Mouse (Mus musculus): ENCODE measurements at regions not wholly inside any gene's neighbourhood (a gene's known extent, or its start where the extent isn't known, plus 50 kb on each side); places are given as distances from the start of the nearest gene placed in this dataset.

DNA sequence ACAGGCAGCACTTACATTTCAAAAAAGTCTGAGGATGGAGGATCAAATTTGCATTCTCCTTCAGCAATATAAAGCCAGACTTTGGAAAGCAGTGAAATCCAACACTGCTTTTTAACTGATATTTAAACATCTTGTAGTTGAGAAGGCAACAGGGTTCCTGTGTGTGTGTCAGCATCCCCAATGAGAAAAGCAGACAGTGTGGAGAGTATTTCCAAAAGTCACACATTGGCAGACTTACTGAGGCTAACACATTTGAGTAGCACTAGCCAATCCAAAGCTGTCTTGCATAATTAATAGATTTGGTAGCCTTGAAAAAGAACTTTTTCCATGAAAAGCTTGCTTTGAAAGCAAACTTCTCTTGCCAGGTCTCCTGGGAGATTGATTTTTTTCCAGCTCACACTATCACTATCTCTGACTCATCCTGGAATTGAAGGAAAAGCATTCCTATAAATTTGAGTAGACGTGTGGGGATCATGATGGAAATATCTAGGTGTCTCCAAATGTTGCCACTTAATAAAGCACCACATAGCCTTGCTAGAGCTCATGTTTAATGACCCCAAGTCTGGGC lies 168.0 kb downstream of the Ibtk start:
- WGBS, result 81% methylated on average over 1 of the region's 1 CpGs
- Histone ChIP-seq H3K9ac (no peak overlapping the region), H3K4me1 (no peaks in the 10 kb centered on the region), H3K4me2 (no peak overlapping the region), H3K27ac (no peak overlapping the region), H3K9me3 (no peaks in the 10 kb centered on the region), H3K36me3 (no peaks in the 10 kb centered on the region), H3K4me3 (replicated peaks) (no peak overlapping the region), H3K27me3 (replicated peaks) (no peaks in the 10 kb centered on the region)
- no peak for ATAC-seq (ENCODE audit: insufficient read depth, low FRiP score, low read depth)

GRCm38 (mm10) chr9:85577812-85578211 lies 171.3 kb downstream of the Ibtk start:
- H3K27me3 ChIP-seq (replicated peaks), result no peaks in the 10 kb centered on the region
- no peak for ATAC-seq (ENCODE audit: insufficient read depth, low FRiP score, low read depth)
- H3K4me1 ChIP-seq, result no peaks in the 10 kb centered on the region
- no peak overlapping the region for H3K4me3 ChIP-seq (replicated peaks)
- H3K4me2 ChIP-seq, result no peak overlapping the region
- H3K9me3 ChIP-seq, result no peaks in the 10 kb centered on the region
- H3K9ac ChIP-seq, result no peak overlapping the region
- WGBS, result 80% methylated on average over 7 of the region's 7 CpGs
- H3K27ac ChIP-seq, result no peak overlapping the region
- H3K36me3 ChIP-seq, result no peaks in the 10 kb centered on the region

GRCm38 (mm10) chr9:85577338-85577737 lies 171.8 kb downstream of the Ibtk start:
- H3K36me3 ChIP-seq, result no peaks in the 10 kb centered on the region
- no peak overlapping the region for H3K4me2 ChIP-seq
- no peaks in the 10 kb centered on the region for H3K27me3 ChIP-seq (replicated peaks)
- H3K27ac ChIP-seq, result no peak overlapping the region
- no peak overlapping the region for H3K9ac ChIP-seq
- no peaks in the 10 kb centered on the region for H3K4me1 ChIP-seq
- H3K4me3 ChIP-seq (replicated peaks), result no peak overlapping the region
- WGBS, result 78% methylated on average over 1 of the region's 1 CpGs
- no peaks in the 10 kb centered on the region for H3K9me3 ChIP-seq
- ATAC-seq (ENCODE audit: insufficient read depth, low FRiP score, low read depth), result no peak

DNA sequence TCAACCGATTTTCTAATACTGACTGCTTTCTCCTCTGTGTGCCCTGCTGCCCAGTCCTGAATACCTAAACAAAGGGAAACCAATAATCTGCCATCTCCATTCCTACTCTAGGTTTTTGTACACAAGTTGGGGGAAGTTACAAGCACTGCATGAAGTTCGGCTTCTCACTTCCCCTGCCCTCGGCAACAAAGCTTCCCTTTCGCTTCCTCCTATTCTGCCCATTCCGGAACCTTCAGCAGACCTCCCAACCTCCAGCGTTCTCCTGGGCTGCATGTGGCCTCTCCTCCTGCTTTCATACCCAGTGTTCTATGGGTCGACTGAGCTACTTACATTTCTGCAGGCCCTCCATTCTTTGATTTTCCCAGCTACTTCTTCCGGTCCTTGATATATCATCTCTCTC lies 180.3 kb downstream of the Ibtk start:
- no peak for ATAC-seq (ENCODE audit: insufficient read depth, low FRiP score, low read depth)
- no peaks in the 10 kb centered on the region for H3K27me3 ChIP-seq (replicated peaks)
- no peak overlapping the region for H3K27ac ChIP-seq
- H3K4me1 ChIP-seq, result no peaks in the 10 kb centered on the region
- WGBS, result 78% methylated on average over 8 of the region's 8 CpGs
- no peaks in the 10 kb centered on the region for H3K9me3 ChIP-seq
- no peak overlapping the region for H3K4me2 ChIP-seq
- no peak overlapping the region for H3K9ac ChIP-seq
- H3K36me3 ChIP-seq, result no peaks in the 10 kb centered on the region
- no peak overlapping the region for H3K4me3 ChIP-seq (replicated peaks)

DNA sequence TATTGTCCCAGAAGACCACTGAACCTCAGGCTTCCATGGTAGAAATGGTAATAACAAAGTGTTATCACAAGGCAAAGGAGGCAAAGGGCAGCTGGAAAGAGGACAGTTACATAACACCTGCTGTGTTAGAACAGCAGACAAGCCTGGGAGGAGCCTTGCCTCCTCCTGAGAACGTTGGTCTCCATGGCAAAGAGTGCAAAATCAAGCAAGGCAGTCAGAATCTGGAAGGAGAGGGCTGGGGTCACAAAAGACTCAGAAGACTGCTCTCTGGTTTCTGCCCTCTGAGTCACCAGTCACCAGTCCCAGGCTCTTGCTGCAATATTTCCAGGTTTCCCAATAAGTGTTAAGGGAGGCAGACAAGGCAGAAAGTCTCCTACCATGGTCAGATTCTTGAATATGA lies 197.3 kb downstream of the Ibtk start:
- H3K4me1 ChIP-seq, result no peaks in the 10 kb centered on the region
- H3K27ac ChIP-seq, result no peak overlapping the region
- ATAC-seq (ENCODE audit: insufficient read depth, low FRiP score, low read depth), result no peak
- no peak overlapping the region for H3K4me3 ChIP-seq (replicated peaks)
- no peak overlapping the region for H3K9ac ChIP-seq
- no peak overlapping the region for H3K4me2 ChIP-seq
- no peaks in the 10 kb centered on the region for H3K36me3 ChIP-seq
- 27% methylated on average over 1 of the region's 1 CpGs for WGBS
- H3K27me3 ChIP-seq (replicated peaks), result no peaks in the 10 kb centered on the region
- H3K9me3 ChIP-seq, result no peaks in the 10 kb centered on the region

DNA sequence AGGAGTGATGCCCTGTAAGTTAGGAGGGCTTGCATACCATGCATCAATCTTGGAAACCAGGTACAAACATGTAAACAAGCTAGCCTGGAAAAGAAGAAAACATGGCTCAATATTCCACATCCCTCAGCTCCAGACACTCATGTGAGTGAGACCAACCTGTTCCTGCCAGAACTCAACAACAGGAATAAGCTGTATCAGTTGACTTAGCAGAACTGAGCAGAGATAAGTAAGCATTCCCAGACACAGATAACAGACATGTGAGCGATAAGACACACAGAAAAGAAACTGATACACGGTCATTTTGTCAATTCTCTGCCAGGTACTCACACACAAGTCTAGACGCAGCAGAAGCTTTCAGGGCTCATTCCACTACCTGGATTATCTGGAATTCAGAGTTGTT lies 198.7 kb downstream of the Ibtk start:
- no peak overlapping the region for H3K9ac ChIP-seq
- H3K27ac ChIP-seq, result no peak overlapping the region
- H3K4me2 ChIP-seq, result no peak overlapping the region
- H3K36me3 ChIP-seq, result no peaks in the 10 kb centered on the region
- ATAC-seq (ENCODE audit: insufficient read depth, low FRiP score, low read depth), result no peak
- WGBS, result 55% methylated on average over 3 of the region's 3 CpGs
- no peaks in the 10 kb centered on the region for H3K27me3 ChIP-seq (replicated peaks)
- H3K4me3 ChIP-seq (replicated peaks), result no peak overlapping the region
- no peaks in the 10 kb centered on the region for H3K9me3 ChIP-seq
- no peaks in the 10 kb centered on the region for H3K4me1 ChIP-seq

- no peaks in the 10 kb centered on the region for H3K4me1 ChIP-seq
- ATAC-seq (ENCODE audit: insufficient read depth, low FRiP score, low read depth), result no peak
- no peaks in the 10 kb centered on the region for H3K27me3 ChIP-seq (replicated peaks)
- no peak overlapping the region for H3K9ac ChIP-seq
- no peak overlapping the region for H3K27ac ChIP-seq
- H3K36me3 ChIP-seq, result no peaks in the 10 kb centered on the region
- no peak overlapping the region for H3K4me3 ChIP-seq (replicated peaks)
- H3K9me3 ChIP-seq, result no peaks in the 10 kb centered on the region
- WGBS, result 77% methylated on average over 2 of the region's 2 CpGs
- H3K4me2 ChIP-seq, result no peak overlapping the region
Measured at GRCm38 (mm10) chr9:85546226-85546625, 202.9 kb downstream of the Ibtk start.

DNA sequence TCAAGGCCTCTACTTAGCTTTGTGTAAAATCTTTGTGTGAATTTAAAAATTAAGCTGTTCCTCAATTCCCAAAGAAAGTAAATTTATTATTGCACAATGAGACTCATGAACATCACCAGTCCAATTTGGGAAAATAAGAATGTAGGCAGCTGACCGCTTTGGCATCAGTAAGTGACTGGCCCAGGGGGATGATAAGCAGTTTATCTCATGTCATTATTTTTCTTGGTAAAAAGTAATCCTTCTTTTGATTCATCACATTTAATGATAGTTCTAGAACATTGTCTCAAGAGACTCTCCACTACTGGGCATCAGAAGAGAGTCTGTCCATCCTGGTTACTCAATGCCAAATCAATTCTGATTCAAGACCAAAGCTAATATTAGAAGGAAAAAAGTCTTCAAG lies 203.6 kb downstream of the Ibtk start:
- Histone ChIP-seq H3K4me1 (no peaks in the 10 kb centered on the region), H3K4me2 (no peak overlapping the region), H3K27me3 (replicated peaks) (no peaks in the 10 kb centered on the region), H3K36me3 (no peaks in the 10 kb centered on the region), H3K9me3 (no peaks in the 10 kb centered on the region), H3K27ac (no peak overlapping the region), H3K4me3 (replicated peaks) (no peak overlapping the region), H3K9ac (no peak overlapping the region)
- WGBS, result 78% methylated on average over 1 of the region's 1 CpGs
- no peak for ATAC-seq (ENCODE audit: insufficient read depth, low FRiP score, low read depth)

- no peak for ATAC-seq (ENCODE audit: insufficient read depth, low FRiP score, low read depth)
- WGBS, result 40% methylated on average over 3 of the region's 3 CpGs
- Histone ChIP-seq H3K27ac (no peak overlapping the region), H3K4me2 (no peak overlapping the region), H3K9ac (no peak overlapping the region), H3K4me1 (no peaks in the 10 kb centered on the region), H3K4me3 (replicated peaks) (no peak overlapping the region), H3K27me3 (replicated peaks) (no peaks in the 10 kb centered on the region), H3K9me3 (no peaks in the 10 kb centered on the region), H3K36me3 (no peaks in the 10 kb centered on the region)
Measured at GRCm38 (mm10) chr9:85538557-85538956, 210.6 kb downstream of the Ibtk start.

DNA sequence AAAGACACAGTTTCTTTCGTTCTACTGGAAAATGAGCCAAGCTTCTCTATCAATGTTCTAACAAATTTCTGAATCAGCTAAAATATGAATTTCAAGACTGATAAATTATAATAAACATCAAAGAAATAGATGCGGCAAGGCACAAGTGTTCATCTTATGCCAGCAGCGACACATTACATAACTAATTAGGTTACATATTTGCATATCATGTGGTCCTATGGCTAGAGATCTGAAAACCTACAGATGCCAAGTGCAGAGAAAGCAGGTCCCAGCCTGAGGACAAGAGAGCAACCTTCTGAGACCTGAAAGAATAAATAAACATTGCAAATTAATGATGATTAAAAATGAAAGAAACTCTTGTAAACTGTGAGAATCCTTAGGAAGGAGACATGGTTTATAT lies 201.3 kb upstream of the Tent5a start:
- no peak overlapping the region for H3K27ac ChIP-seq
- no peak overlapping the region for H3K9ac ChIP-seq
- no peaks in the 10 kb centered on the region for H3K36me3 ChIP-seq
- H3K4me3 ChIP-seq (replicated peaks), result no peak overlapping the region
- H3K27me3 ChIP-seq (replicated peaks), result no peaks in the 10 kb centered on the region
- no peaks in the 10 kb centered on the region for H3K9me3 ChIP-seq
- H3K4me2 ChIP-seq, result no peak overlapping the region
- WGBS, result 87% methylated on average over 3 of the region's 3 CpGs
- H3K4me1 ChIP-seq, result no peaks in the 10 kb centered on the region
- no peak for ATAC-seq (ENCODE audit: insufficient read depth, low FRiP score, low read depth)

GRCm38 (mm10) chr9:85524733-85525132 lies 197.6 kb upstream of the Tent5a start:
- no peak overlapping the region for H3K27ac ChIP-seq
- no peaks in the 10 kb centered on the region for H3K4me1 ChIP-seq
- no peaks in the 10 kb centered on the region for H3K9me3 ChIP-seq
- no peak overlapping the region for H3K4me2 ChIP-seq
- H3K27me3 ChIP-seq (replicated peaks), result no peaks in the 10 kb centered on the region
- no peaks in the 10 kb centered on the region for H3K36me3 ChIP-seq
- no peak overlapping the region for H3K9ac ChIP-seq
- no peak overlapping the region for H3K4me3 ChIP-seq (replicated peaks)
- no peak for ATAC-seq (ENCODE audit: insufficient read depth, low FRiP score, low read depth)

GRCm38 (mm10) chr9:85521342-85521741 lies 194.2 kb upstream of the Tent5a start:
- no peak overlapping the region for H3K4me2 ChIP-seq
- ATAC-seq (ENCODE audit: insufficient read depth, low FRiP score, low read depth), result no peak
- H3K27ac ChIP-seq, result no peak overlapping the region
- 71% methylated on average over 2 of the region's 2 CpGs for WGBS
- H3K9me3 ChIP-seq, result no peaks in the 10 kb centered on the region
- H3K4me3 ChIP-seq (replicated peaks), result no peak overlapping the region
- no peaks in the 10 kb centered on the region for H3K4me1 ChIP-seq
- H3K36me3 ChIP-seq, result no peaks in the 10 kb centered on the region
- H3K27me3 ChIP-seq (replicated peaks), result no peaks in the 10 kb centered on the region
- H3K9ac ChIP-seq, result no peak overlapping the region

GRCm38 (mm10) chr9:85520941-85521340 lies 193.8 kb upstream of the Tent5a start:
- H3K36me3 ChIP-seq, result no peaks in the 10 kb centered on the region
- H3K9ac ChIP-seq, result no peak overlapping the region
- no peak for ATAC-seq (ENCODE audit: insufficient read depth, low FRiP score, low read depth)
- H3K9me3 ChIP-seq, result no peaks in the 10 kb centered on the region
- H3K27me3 ChIP-seq (replicated peaks), result no peaks in the 10 kb centered on the region
- H3K4me3 ChIP-seq (replicated peaks), result no peak overlapping the region
- no peak overlapping the region for H3K27ac ChIP-seq
- H3K4me2 ChIP-seq, result no peak overlapping the region
- no peaks in the 10 kb centered on the region for H3K4me1 ChIP-seq
- WGBS, result 82% methylated on average over 6 of the region's 6 CpGs
